Mouse (Mus musculus) embryonic facial prominence, embryonic 11.5 days (tissue): ENCODE measurements around the gene Ssbp4. TPM values are rescaled to one million over a fixed set of nuclear protein-coding genes. Genes with fewer than 3 reads are reported as not detected.

Experiments
- ATAC-seq: fragments of 200-750 bp; cut with Nextera tagmentation; replicated peaks from 2 replicates; pipeline ENCODE4 v1.8.0; 2017; ENCODE audit warnings: low read depth; ENCODE audit not compliant: insufficient number of reproducible peaks, low FRiP score, low TSS enrichment
- DNase-seq: peaks from one replicate; pipeline ENCODE4 v3.0.0-alpha.2; 2015; ENCODE audit warnings: low spot score
- H3K27ac ChIP-seq: fragments of 300-500 bp; sonication (generic); replicated peaks from 2 replicates; pipeline ENCODE4 v1.5.1; 2014; ENCODE audit warnings: mild to moderate bottlenecking, low read depth, low read length, control low read depth
- H3K27me3 ChIP-seq: fragments of 300-500 bp; sonication (generic); 2 replicates; pipeline ENCODE4 v1.6.1; 2014; ENCODE audit warnings: mild to moderate bottlenecking, low read length, moderate library complexity, mixed read lengths; ENCODE audit not compliant: control insufficient read depth, insufficient read depth
- H3K36me3 ChIP-seq: fragments of 300-500 bp; sonication (generic); replicated peaks from 2 replicates; pipeline ENCODE4 v1.6.1; 2014; ENCODE audit warnings: low read depth, mild to moderate bottlenecking, low read length, moderate library complexity, mixed read lengths; ENCODE audit not compliant: control insufficient read depth, insufficient read depth
- H3K4me1 ChIP-seq: fragments of 300-500 bp; sonication (generic); 2 replicates; pipeline ENCODE4 v1.6.1; 2014; ENCODE audit warnings: low read length, mixed read lengths; ENCODE audit not compliant: control insufficient read depth, insufficient read depth
- H3K4me2 ChIP-seq: fragments of 300-500 bp; sonication (generic); 2 replicates; pipeline ENCODE4 v1.6.1; 2014; ENCODE audit warnings: low read depth, mild to moderate bottlenecking, control low read depth, low read length, moderate library complexity
- H3K4me3 ChIP-seq: fragments of 300-500 bp; sonication (generic); 2 replicates; pipeline ENCODE4 v1.5.1; 2014; ENCODE audit warnings: low read depth, low read length, control low read depth
- H3K9ac ChIP-seq: fragments of 300-500 bp; sonication (generic); replicated peaks from 2 replicates; pipeline ENCODE4 v1.6.1; 2014; ENCODE audit warnings: mild to moderate bottlenecking, control low read depth, low read length
- H3K9me3 ChIP-seq: fragments of 300-500 bp; sonication (generic); replicated peaks from 2 replicates; pipeline ENCODE4 v1.6.1; 2016; ENCODE audit warnings: mild to moderate bottlenecking, low read length, inconsistent platforms, mixed read lengths; ENCODE audit not compliant: control insufficient read depth
- WGBS: fragments of 180-500 bp; shearing (Covaris S2); extraction: QIAGEN DNeasy Blood & Tissue Kit; methylation state at CpG from one replicate; pipeline ENCODE4 v1.1.7; 2014; 5-methylcytosine and 5-hydroxymethylcytosine counted together
- polyA plus RNA-seq: library from polyadenylated mRNA; unstranded; fragments of >200 nt; fragmentation: Nextera tagmentation; extraction: Ambion mirVana; gene quantifications from 2 replicates; pipeline ENCODE4 v1.2.1, GENCODE M21; 2014

The Ssbp4 gene
- polyA plus RNA-seq, 1 experiment from 2014 or later: 108 TPM

- Histone ChIP-seq H3K27me3 (no peaks in the 10 kb centered on the region), H3K9me3 (no peaks in the 10 kb centered on the region), H3K27ac (peak overlapping the region; percentile 65), H3K4me2 (peak overlapping the region; percentile 54), H3K36me3 (peaks cover 4% of the 10 kb centered on the region), H3K9ac (0 out of 2 replicates have a peak overlapping the region, but pooled peaks have one; percentile 46), H3K4me1 (peaks cover 16% of the 10 kb centered on the region), H3K4me3 (peak overlapping the region; percentile 12; the same call in 1 of the 2 replicates)
- WGBS: under 1% methylated on average over 26 of the region's 26 CpGs
- ATAC-seq (peak; percentile 21), DNase-seq (peak; percentile 96)
Observed at GRCm38 (mm10) chr8:70601271-70601649, 7.4 kb downstream of the Ssbp4 start.

GRCm38 (mm10) chr8:70600473-70601270 is 8.0 kb downstream of the Ssbp4 start:
- Histone ChIP-seq H3K9me3 (no peaks in the 10 kb centered on the region), H3K4me2 (peak overlapping the region; percentile 54), H3K27me3 (no peaks in the 10 kb centered on the region), H3K4me1 (peaks cover 16% of the 10 kb centered on the region), H3K4me3 (peak overlapping the region; percentile 12; the same call in 1 of the 2 replicates), H3K27ac (peak overlapping the region; percentile 65), H3K36me3 (peaks cover 4% of the 10 kb centered on the region), H3K9ac (peak overlapping the region; percentile 46; the same call in 1 of the 2 replicates)
- DNase-seq: peak; percentile 51
- WGBS: 20% methylated on average over 9 of the region's 10 CpGs
- no peak for ATAC-seq

- WGBS: 85% methylated on average over 12 of the region's 12 CpGs
- Histone ChIP-seq H3K27me3 (no peaks in the 10 kb centered on the region), H3K4me3 (no peak overlapping the region)
Observed at GRCm38 (mm10) chr8:70599507-70600290, 9.0 kb downstream of the Ssbp4 start.

GRCm38 (mm10) chr8:70598722-70599121 is 9.9 kb downstream of the Ssbp4 start:
- H3K9ac ChIP-seq: peak overlapping the region; percentile 64; the same call in 1 of the 2 replicates
- ATAC-seq (no peak), DNase-seq (peak; percentile 50)
- no peaks in the 10 kb centered on the region for H3K27me3 ChIP-seq
- H3K4me2 ChIP-seq: peak overlapping the region; percentile 81
- no peaks in the 10 kb centered on the region for H3K9me3 ChIP-seq
- H3K27ac ChIP-seq: peak overlapping the region; percentile 28; the same call in 1 of the 2 replicates
- H3K4me3 ChIP-seq: peak overlapping the region; percentile 35
- peaks cover 4% of the 10 kb centered on the region for H3K36me3 ChIP-seq
- peaks cover 19% of the 10 kb centered on the region for H3K4me1 ChIP-seq
- 13% methylated on average over 10 of the region's 10 CpGs for WGBS

More at GRCm38 (mm10) chr8:70599507-70600290, 9.0 kb downstream of the Ssbp4 start:
- Histone ChIP-seq H3K4me1 (peaks cover 19% of the 10 kb centered on the region), H3K36me3 (peaks cover 4% of the 10 kb centered on the region), H3K27ac (peak overlapping the region; percentile 65; the same call in 1 of the 2 replicates), H3K9ac (no peak overlapping the region), H3K9me3 (no peaks in the 10 kb centered on the region), H3K4me2 (no peak overlapping the region)
- DNase-seq (no peak), ATAC-seq (no peak)

GRCm38 (mm10) chr8:70598283-70598682 is 10.4 kb downstream of the Ssbp4 start:
- Histone ChIP-seq H3K4me3 (peak overlapping the region; percentile 35), H3K27ac (no peak overlapping the region), H3K9me3 (no peaks in the 10 kb centered on the region), H3K4me2 (peak overlapping the region; percentile 81), H3K36me3 (peaks cover 4% of the 10 kb centered on the region), H3K9ac (peak overlapping the region; percentile 64), H3K27me3 (no peaks in the 10 kb centered on the region), H3K4me1 (peaks cover 21% of the 10 kb centered on the region)
- DNase-seq (peak; percentile 87), ATAC-seq (peak; percentile 4)
- 1% methylated on average over 29 of the region's 29 CpGs for WGBS

- ATAC-seq (no peak), DNase-seq (no peak)
- peak overlapping the region; percentile 35 for H3K4me3 ChIP-seq
- no peak overlapping the region for H3K27ac ChIP-seq
- WGBS: 9% methylated on average over 54 of the region's 68 CpGs
- H3K36me3 ChIP-seq: peaks cover 4% of the 10 kb centered on the region
- H3K9ac ChIP-seq: peak overlapping the region; percentile 64
- H3K4me2 ChIP-seq: peak overlapping the region; percentile 81
- H3K9me3 ChIP-seq: no peaks in the 10 kb centered on the region
- H3K4me1 ChIP-seq: peaks cover 21% of the 10 kb centered on the region
- no peaks in the 10 kb centered on the region for H3K27me3 ChIP-seq
Observed at GRCm38 (mm10) chr8:70597417-70598272, 11.0 kb downstream of the Ssbp4 start.

- Histone ChIP-seq H3K27ac (no peak overlapping the region), H3K9ac (no peak overlapping the region), H3K9me3 (no peaks in the 10 kb centered on the region), H3K4me2 (peak overlapping the region; percentile 81; the same call in 1 of the 2 replicates), H3K36me3 (peaks cover under 1% of the 10 kb centered on the region), H3K4me3 (no peak overlapping the region), H3K27me3 (no peaks in the 10 kb centered on the region), H3K4me1 (peaks cover 21% of the 10 kb centered on the region)
- 87% methylated on average over 17 of the region's 17 CpGs for WGBS
- no peak for ATAC-seq
- no peak for DNase-seq
Observed at GRCm38 (mm10) chr8:70596775-70597416, 11.8 kb downstream of the Ssbp4 start.
